Mouse (Mus musculus) liver, postnatal 0 days (tissue): ENCODE measurements around the gene Nsf.

Source experiments
- CTCF ChIP-seq: sonication (generic); IDR thresholded peaks from 2 replicates; pipeline ENCODE4 v1.5.1; 2016; ENCODE audit warnings: antibody characterized with exemption, low read depth
- EP300 ChIP-seq: IDR thresholded peaks from 2 replicates; pipeline ENCODE4 v1.6.1; 2016; ENCODE audit warnings: antibody characterized with exemption, low read depth, mild to moderate bottlenecking

DNA sequence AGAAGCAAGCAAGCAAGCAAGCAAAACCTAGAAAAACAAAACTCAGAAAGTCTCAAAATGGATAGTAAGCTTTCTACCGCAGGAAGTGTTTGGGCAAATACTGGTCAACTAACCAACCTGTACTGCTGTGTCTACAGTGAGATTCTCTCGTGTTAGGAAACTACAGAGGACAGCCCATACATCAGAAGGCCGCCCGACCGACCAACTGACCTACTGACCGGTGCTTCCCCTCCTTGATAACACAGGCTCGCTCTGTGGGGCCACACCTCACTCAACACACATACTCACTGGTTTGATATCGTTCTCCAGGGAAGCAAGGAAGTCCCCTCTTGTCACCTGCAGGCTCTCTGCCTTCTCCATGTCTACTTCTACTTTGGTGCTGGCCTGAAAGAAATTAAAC, 90.9 kb downstream of the Nsf start:
- TF ChIP-seq CTCF (no peak), EP300 (no peak)
